Mouse (Mus musculus) heart, postnatal 0 days (tissue): ENCODE measurements at regions not wholly inside any gene's neighbourhood (a gene's known extent, or its start where the extent isn't known, plus 50 kb on each side); places are given as distances from the start of the nearest gene placed in this dataset.
"Not testable (repeated sequence)": the region's sequence is repeated elsewhere in the genome, so short reads cannot be mapped to it uniquely, and the experiment has no call there.

Source experiments
- ATAC-seq: fragments of 200-750 bp; cut with Nextera tagmentation; 2 replicates; pipeline ENCODE4 v1.8.0; 2017; ENCODE audit warnings: low read depth, moderate number of reproducible peaks, moderate library complexity; ENCODE audit not compliant: insufficient read depth
- DNase-seq: peaks from one replicate; pipeline ENCODE4 v3.0.0-alpha.2; 2016; ENCODE audit warnings: low spot score
- H3K27ac ChIP-seq: fragments of 300-500 bp; sonication (generic); 2 replicates; pipeline ENCODE4 v1.5.1; 2014; ENCODE audit warnings: low read depth, mild to moderate bottlenecking
- H3K27me3 ChIP-seq: fragments of 300-500 bp; sonication (generic); 2 replicates; pipeline ENCODE4 v1.6.1; 2014; ENCODE audit warnings: low read length, mixed read lengths; ENCODE audit not compliant: control insufficient read depth, insufficient read depth
- H3K36me3 ChIP-seq: fragments of 300-500 bp; sonication (generic); replicated peaks from 2 replicates; pipeline ENCODE4 v1.6.1; 2014; ENCODE audit warnings: low read length, mixed read lengths; ENCODE audit not compliant: control insufficient read depth, insufficient read depth
- H3K4me1 ChIP-seq: fragments of 300-500 bp; sonication (generic); 2 replicates; pipeline ENCODE4 v1.6.1; 2014; ENCODE audit warnings: antibody characterized with exemption; ENCODE audit not compliant: control insufficient read depth, insufficient read depth
- H3K4me2 ChIP-seq: fragments of 300-500 bp; sonication (generic); 2 replicates; pipeline ENCODE4 v1.6.1; 2014; ENCODE audit warnings: low read depth, mild to moderate bottlenecking, low read length, moderate library complexity
- H3K4me3 ChIP-seq: fragments of 300-500 bp; sonication (generic); 2 replicates; pipeline ENCODE4 v1.5.1; 2014; ENCODE audit warnings: low read depth, low read length
- H3K9ac ChIP-seq: fragments of 300-500 bp; sonication (generic); replicated peaks from 2 replicates; pipeline ENCODE4 v1.6.1; 2014; ENCODE audit warnings: low read depth, low read length, mixed read lengths
- H3K9me3 ChIP-seq: fragments of 300-500 bp; sonication (generic); replicated peaks from 2 replicates; pipeline ENCODE4 v1.6.1; 2016; ENCODE audit warnings: low read length; ENCODE audit not compliant: control insufficient read depth
- WGBS: fragments of 180-500 bp; shearing (Covaris S2); extraction: QIAGEN DNeasy Blood & Tissue Kit; methylation state at CpG from one replicate; pipeline ENCODE4 v1.1.7; 2014; 5-methylcytosine and 5-hydroxymethylcytosine counted together

DNA sequence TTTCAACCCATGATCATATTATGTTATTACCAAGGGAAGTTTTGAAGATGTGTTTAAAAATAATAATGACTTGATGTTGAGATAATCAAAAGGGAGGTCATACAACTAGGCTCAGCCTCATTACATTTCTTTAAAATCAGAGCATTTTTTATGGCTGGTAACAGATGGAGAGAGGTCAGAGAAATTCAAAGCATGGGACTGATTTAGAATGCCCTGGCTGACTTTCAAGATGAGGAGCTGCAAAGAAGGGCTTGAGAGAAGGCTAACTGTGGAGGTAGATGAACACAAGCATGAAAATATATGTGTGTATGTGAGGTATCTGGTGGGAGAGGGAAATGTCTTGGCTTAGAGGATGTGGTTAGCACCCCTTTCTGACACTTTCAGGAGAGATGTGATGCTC is 502.6 kb upstream of the Gdi2 start:
- H3K4me1 ChIP-seq, H3K36me3 ChIP-seq, H3K27ac ChIP-seq, H3K4me3 ChIP-seq, H3K27me3 ChIP-seq, DNase-seq, H3K4me2 ChIP-seq, H3K9ac ChIP-seq, ATAC-seq, H3K9me3 ChIP-seq: not testable (repeated sequence)

DNA sequence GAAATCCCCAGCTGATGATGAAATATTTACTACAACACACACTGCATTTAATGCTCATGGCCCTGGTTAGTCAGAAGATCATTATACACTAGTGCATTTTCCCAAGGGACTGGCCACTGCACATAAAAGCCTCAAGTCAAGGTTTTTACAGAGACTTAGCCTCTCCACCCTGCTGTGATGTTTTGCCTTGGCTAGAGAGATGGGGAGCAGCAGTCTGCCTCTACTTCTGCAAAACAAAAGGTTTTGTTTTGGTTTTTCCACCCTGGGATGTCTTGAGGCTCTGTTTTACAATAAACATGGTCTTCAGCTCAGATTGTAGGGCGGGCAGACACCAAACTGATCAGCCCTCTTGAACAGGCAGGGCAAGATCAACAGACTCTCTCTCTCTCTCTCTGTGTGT is 500.9 kb upstream of the Gdi2 start:
- DNase-seq, H3K27me3 ChIP-seq, H3K4me2 ChIP-seq, H3K9me3 ChIP-seq, ATAC-seq, H3K36me3 ChIP-seq, H3K9ac ChIP-seq, H3K4me1 ChIP-seq, H3K4me3 ChIP-seq, H3K27ac ChIP-seq: not testable (repeated sequence)
- WGBS = 20% methylated on average over 1 of the region's 1 CpGs

DNA sequence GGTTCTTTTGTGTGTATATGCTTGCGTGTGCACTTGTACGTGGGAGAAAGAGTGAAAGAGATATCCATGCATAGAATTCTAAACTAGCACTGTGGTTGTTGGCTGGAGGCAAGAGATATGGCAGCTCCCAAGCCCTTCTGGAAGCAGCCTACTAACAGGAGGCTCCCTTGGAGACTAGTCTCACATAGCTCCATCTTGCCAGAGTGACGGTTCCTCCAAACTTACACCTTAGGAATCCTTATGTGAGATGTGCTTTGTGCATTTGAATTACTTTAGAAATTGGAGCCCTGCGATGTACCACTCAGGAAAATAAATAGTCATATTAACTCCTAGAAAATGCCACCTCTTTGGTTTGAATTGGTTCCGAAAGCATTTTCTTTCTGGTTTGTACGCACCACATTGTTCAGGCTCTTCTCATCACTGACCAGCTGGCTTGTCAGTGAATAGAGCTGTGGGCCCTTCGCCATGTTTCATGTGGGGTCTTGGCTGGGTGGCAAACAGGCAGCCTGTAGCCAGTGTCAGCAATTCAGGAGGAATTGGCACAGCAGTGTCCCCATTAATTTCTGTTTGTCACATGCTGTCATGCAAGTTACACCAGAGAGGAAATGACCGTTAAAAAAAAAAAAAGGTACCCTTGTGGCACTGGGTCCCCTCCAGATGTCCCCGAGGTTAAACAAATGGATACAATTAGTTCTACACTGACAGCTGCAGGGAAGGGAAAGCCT is 491.3 kb upstream of the Gdi2 start:
- H3K27ac ChIP-seq, H3K9ac ChIP-seq, H3K4me1 ChIP-seq, DNase-seq, H3K36me3 ChIP-seq, H3K9me3 ChIP-seq, H3K4me2 ChIP-seq, H3K4me3 ChIP-seq, H3K27me3 ChIP-seq, ATAC-seq: not testable (repeated sequence)
- 77% methylated on average over 8 of the region's 9 CpGs for WGBS

DNA sequence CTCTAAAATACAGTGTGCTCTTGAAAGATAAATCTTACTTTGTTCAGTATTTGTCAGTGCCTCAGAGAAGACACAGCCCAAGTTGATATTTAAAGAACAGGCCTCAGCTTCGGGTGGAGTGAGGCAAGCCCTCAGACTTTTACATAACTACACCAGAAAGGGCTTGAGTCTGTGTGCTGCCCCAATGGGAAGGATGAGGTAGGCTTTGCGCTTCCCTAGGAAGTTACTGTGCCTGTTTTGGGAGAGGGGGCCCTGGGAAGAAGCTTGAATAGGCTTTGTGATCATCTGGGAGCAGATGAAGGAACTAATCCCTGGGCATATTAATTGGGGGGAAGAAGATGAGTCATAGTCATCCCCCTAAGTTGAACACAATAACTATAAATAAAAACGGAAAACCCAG is 454.4 kb upstream of the Gdi2 start:
- not testable (repeated sequence) for H3K4me3 ChIP-seq, H3K9me3 ChIP-seq, H3K4me2 ChIP-seq, H3K27ac ChIP-seq, DNase-seq, H3K9ac ChIP-seq, ATAC-seq, H3K4me1 ChIP-seq, H3K27me3 ChIP-seq, H3K36me3 ChIP-seq
- WGBS = 67% methylated on average over 3 of the region's 3 CpGs

DNA sequence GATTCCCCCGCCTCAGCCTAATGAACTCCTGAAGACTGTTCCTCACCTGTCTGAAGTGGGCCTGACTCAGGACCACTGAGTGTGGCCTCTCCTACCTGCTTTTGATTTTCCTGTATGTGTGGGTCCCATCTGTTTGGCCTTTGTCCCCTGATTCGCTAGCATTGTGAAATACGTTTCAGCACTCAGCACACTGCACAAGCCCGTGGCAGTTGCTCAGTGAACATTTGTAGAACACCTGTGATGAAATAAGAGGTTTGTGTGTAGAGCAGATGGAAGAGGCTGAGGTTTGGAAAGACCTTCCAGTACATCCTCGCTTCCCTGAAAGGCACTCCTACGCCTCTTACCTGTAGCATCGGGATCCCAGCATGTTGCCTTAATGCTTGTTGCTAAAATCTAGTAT is 447.9 kb upstream of the Gdi2 start:
- H3K27me3 ChIP-seq, H3K4me1 ChIP-seq, ATAC-seq, H3K9me3 ChIP-seq, H3K4me3 ChIP-seq, H3K9ac ChIP-seq, H3K4me2 ChIP-seq, DNase-seq, H3K36me3 ChIP-seq, H3K27ac ChIP-seq: not testable (repeated sequence)
- WGBS = 75% methylated on average over 7 of the region's 7 CpGs

DNA sequence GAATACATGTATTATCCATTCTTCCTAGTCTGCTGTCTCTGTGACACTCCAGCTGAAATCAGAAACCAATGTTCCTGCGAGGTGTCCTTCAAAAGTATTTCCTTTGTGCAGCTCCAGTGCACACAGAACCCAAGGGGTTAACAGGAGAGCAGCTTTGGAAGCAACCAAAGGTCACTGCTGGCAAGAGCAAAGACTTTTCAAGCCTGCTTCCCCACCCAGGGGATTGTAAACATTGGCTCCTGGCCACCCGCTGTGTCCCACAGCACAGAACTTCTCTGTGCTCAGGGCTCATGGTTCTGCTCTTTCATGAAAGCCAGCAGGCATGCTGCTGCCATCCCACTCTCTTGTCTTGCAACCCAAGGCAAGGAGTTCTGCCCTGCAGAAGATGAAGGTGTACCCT is 431.3 kb upstream of the Gdi2 start:
- H3K36me3 ChIP-seq, H3K9ac ChIP-seq, H3K27me3 ChIP-seq, DNase-seq, H3K27ac ChIP-seq, H3K4me2 ChIP-seq, ATAC-seq, H3K4me3 ChIP-seq, H3K9me3 ChIP-seq, H3K4me1 ChIP-seq: not testable (repeated sequence)
- whole genome bisulfite sequencing = 38% methylated on average over 2 of the region's 2 CpGs
